Mouse (Mus musculus) layer of hippocampus, adult 8-10 months (tissue): ENCODE data around the gene Misp. TPM values are rescaled to one million over a fixed set of nuclear protein-coding genes. Genes with fewer than 3 reads are reported as not detected.
A peak's percentile ranks its signal among the peaks of the same experiment; 100 is the strongest.

Experiments used
- DNase-seq, 2 experiments: peaks; one replicate each; pipeline ENCODE4 v3.0.0; 2022; ENCODE audit warnings: low spot score in 2 of 2
- microRNA-seq, 2 experiments: library from miRNA; unstranded; fragments of <30 nt; microRNA quantifications; one replicate each; pipeline ENCODE4 v1.2.0; 2022
- total RNA-seq, 4 experiments: library from RNA; stranded (reverse); gene quantifications; 2 replicates each; pipeline ENCODE4 v1.2.4; 2022

The Misp gene
- total RNA-seq, 4 experiments from 2014 or later, result 1.6 to 1.9 TPM; not detected in 2

- peak in 1 of 2 experiments; percentile 21 for DNase-seq
Measured at GRCm38 (mm10) chr10:79871845-79872244, 51.1 kb downstream of the Misp start.

DNA sequence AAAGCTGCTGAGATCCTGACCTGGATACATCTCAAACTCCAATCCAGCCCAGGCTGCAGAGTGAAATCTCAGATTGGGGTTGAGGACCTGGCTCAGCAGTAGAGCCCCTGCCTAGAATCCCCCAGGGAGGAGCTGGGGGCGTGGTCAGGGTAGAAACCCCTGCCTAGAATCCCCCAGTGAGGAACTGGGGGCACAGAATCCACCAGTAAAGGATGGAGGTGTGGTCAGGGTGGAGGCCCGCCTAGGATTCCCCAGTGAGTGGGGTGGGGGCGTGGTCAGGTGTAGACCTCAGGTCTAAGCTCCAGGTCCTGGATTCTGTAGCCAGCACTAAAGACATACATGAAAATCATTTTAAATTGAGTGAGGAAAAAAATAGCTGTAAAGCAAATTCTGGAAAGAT is 52.1 kb downstream of the Misp start:
- no peak for DNase-seq

- DNase-seq, result no peak
Measured at GRCm38 (mm10) chr10:79873313-79873712, 52.5 kb downstream of the Misp start.

- no peak for DNase-seq
Measured at GRCm38 (mm10) chr10:79873715-79874289, 53.0 kb downstream of the Misp start.

- DNase-seq, result peak in 1 of 2 experiments; percentile 21
Measured at GRCm38 (mm10) chr10:79874290-79874862, 53.6 kb downstream of the Misp start, which contains the start of the genes Prtn3 and Plppr3. Gene Prtn3, plus strand, starts transcription at chr10:79874476. Gene Plppr3, minus strand, starts transcription at chr10:79874634.

- no peak for DNase-seq
Measured at GRCm38 (mm10) chr10:79877174-79877573, 56.4 kb downstream of the Misp start.

GRCm38 (mm10) chr10:79877757-79878156 is 57.0 kb downstream of the Misp start:
- no peak for DNase-seq

DNA sequence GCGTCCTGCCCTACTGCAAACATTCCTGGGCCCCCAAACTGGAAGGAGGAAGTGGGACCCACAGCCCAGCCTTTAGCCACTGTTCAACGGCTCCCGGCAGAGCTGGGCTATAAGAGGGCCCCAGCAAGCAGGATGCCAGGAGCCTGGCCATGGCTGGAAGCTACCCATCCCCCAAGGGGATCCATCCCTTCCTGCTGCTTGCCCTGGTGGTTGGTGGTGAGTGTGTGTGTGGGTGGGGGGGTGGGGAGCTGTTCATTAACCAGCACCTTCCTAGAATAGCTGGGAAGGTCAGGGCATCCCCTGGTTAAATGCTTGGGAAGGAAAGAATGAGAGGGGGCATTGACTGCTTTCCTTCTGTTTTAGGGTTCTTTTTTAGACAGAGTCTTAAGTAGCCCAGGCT is 58.7 kb downstream of the Misp start:
- DNase-seq, result no peak

Small RNAs within 50 kb of the gene (microRNA-seq; reads per million reads assigned to microRNA genes)
- 0 reads per million in 2 experiments for gene Mir6910

Other genes starting within 250 kb of the Misp start
- under 1 TPM in 1 of 4 experiments, not detected in 3; 0.61 TPM for gene Theg, start 233.7 kb upstream of the Misp start, total RNA-seq
- 10 to 100 TPM; 13.4 to 17.6 (median 15.5) TPM for gene C2cd4c, start 207.0 kb upstream of the Misp start, total RNA-seq
- 10 to 100 TPM; 41.1 to 51.9 (median 45.4) TPM for gene Shc2, start 183.1 kb upstream of the Misp start, total RNA-seq
- gene Odf3l2, start 175.3 kb upstream of the Misp start, total RNA-seq, result under 1 TPM in 3 of 4 experiments, not detected in 1; 0.27 to 0.60 (median 0.39) TPM
- not detected for gene Madcam1, start 156.4 kb upstream of the Misp start, total RNA-seq
- gene Tpgs1, start 151.6 kb upstream of the Misp start, total RNA-seq, result 10 to 100 TPM; 48.4 to 72.6 (median 64.3) TPM
- gene Cdc34, start 138.8 kb upstream of the Misp start, total RNA-seq, result 10 to 100 TPM; 57.9 to 67.0 (median 66.1) TPM
- gene Gzmm, start 132.0 kb upstream of the Misp start, total RNA-seq, result 1 to 10 TPM; 2.3 to 3.5 (median 3.3) TPM
- 100 to 1,000 TPM; 515 to 593 (median 535) TPM for gene Bsg, start 116.5 kb upstream of the Misp start, total RNA-seq
- gene Hcn2, start 104.4 kb upstream of the Misp start, total RNA-seq, result 100 to 1,000 TPM; 120 to 128 (median 121) TPM
- gene Polrmt, start 74.4 kb upstream of the Misp start, total RNA-seq, result 10 to 100 TPM; 44.5 to 58.2 (median 51.3) TPM
- gene Fgf22, start 65.9 kb upstream of the Misp start, total RNA-seq, result 1 to 10 TPM; 1.7 to 4.6 (median 2.4) TPM
- gene Rnf126, start 54.0 kb upstream of the Misp start, total RNA-seq, result 10 to 100 TPM; 72.4 to 82.9 (median 75.8) TPM
- 1 to 10 TPM; 2.2 to 2.9 (median 2.4) TPM for gene Fstl3, start 43.7 kb upstream of the Misp start, total RNA-seq
- under 1 TPM in 3 of 4 experiments, not detected in 1; 0.43 to 0.83 (median 0.50) TPM for gene Prss57, start 30.0 kb upstream of the Misp start, total RNA-seq
- 100 to 1,000 TPM; 244 to 264 (median 260) TPM for gene Palm, start 27.4 kb upstream of the Misp start, total RNA-seq
- gene Ptbp1, start 33.4 kb downstream of the Misp start, total RNA-seq, result 10 to 100 TPM; 67.7 to 76.4 (median 73.7) TPM
- 1 to 10 TPM; 1.2 to 2.3 (median 1.5) TPM for gene Prtn3, start 53.5 kb downstream of the Misp start, total RNA-seq
- gene Plppr3, start 53.6 kb downstream of the Misp start, total RNA-seq, result 10 to 100 TPM; 34.6 to 41.0 (median 38.0) TPM
- gene Elane, start 65.3 kb downstream of the Misp start, total RNA-seq, result not detected
- under 1 TPM in 1 of 4 experiments, not detected in 3; 0.39 TPM for gene Cfd, start 69.9 kb downstream of the Misp start, total RNA-seq
- 10 to 100 TPM; 50.4 to 61.2 (median 57.1) TPM for gene Med16, start 87.9 kb downstream of the Misp start, total RNA-seq
- not detected for gene Gm26602, start 89.9 kb downstream of the Misp start, total RNA-seq
- gene Kiss1r, start 96.0 kb downstream of the Misp start, total RNA-seq, result 1 to 10 TPM; 6.3 to 8.3 (median 7.6) TPM
- gene R3hdm4, start 100.2 kb downstream of the Misp start, total RNA-seq, result 100 to 1,000 TPM; 340 to 392 (median 347) TPM
- gene Arid3a, start 106.1 kb downstream of the Misp start, total RNA-seq, result 10 to 100 TPM in 1 of 4 experiments, 1 to 10 TPM in 3; 6.6 to 11.8 (median 7.5) TPM
- 10 to 100 TPM; 42.9 to 50.8 (median 48.6) TPM for gene Wdr18, start 139.2 kb downstream of the Misp start, total RNA-seq
- gene Grin3b, start 149.7 kb downstream of the Misp start, total RNA-seq, result under 1 TPM in 2 of 4 experiments, not detected in 2; 0.19 to 0.20 TPM
- gene Tmem259, start 163.3 kb downstream of the Misp start, total RNA-seq, result 100 to 1,000 TPM; 111 to 119 (median 116) TPM
- gene Cnn2, start 167.6 kb downstream of the Misp start, total RNA-seq, result 1 to 10 TPM; 5.3 to 9.8 (median 6.6) TPM
- 10 to 100 TPM; 12.4 to 13.6 (median 13.3) TPM for gene Abca7, start 175.5 kb downstream of the Misp start, total RNA-seq
- gene Arhgap45, start 195.7 kb downstream of the Misp start, total RNA-seq, result 10 to 100 TPM in 2 of 4 experiments, 1 to 10 TPM in 2; 2.8 to 14.1 (median 8.2) TPM
- 10 to 100 TPM; 64.2 to 86.7 (median 75.4) TPM for gene Polr2e, start 218.8 kb downstream of the Misp start, total RNA-seq
- gene Gpx4, start 226.2 kb downstream of the Misp start, total RNA-seq, result 100 to 1,000 TPM; 433 to 528 (median 468) TPM